Mouse (Mus musculus) ES-E14 (cell line): ENCODE measurements at regions not wholly inside any gene's neighbourhood (a gene's known extent, or its start where the extent isn't known, plus 50 kb on each side); places are given as distances from the start of the nearest gene placed in this dataset.

Source experiments
- CHD2 ChIP-seq: IDR thresholded peaks from 2 replicates; pipeline ENCODE4 v1.6.1; 2014; ENCODE audit warnings: mild to moderate bottlenecking, low read depth, low read length, inconsistent platforms
- HCFC1 ChIP-seq: IDR thresholded peaks from 2 replicates; pipeline ENCODE4 v1.6.1; 2012; ENCODE audit warnings: low read length, inconsistent platforms, borderline replicate concordance; ENCODE audit not compliant: insufficient read depth

DNA sequence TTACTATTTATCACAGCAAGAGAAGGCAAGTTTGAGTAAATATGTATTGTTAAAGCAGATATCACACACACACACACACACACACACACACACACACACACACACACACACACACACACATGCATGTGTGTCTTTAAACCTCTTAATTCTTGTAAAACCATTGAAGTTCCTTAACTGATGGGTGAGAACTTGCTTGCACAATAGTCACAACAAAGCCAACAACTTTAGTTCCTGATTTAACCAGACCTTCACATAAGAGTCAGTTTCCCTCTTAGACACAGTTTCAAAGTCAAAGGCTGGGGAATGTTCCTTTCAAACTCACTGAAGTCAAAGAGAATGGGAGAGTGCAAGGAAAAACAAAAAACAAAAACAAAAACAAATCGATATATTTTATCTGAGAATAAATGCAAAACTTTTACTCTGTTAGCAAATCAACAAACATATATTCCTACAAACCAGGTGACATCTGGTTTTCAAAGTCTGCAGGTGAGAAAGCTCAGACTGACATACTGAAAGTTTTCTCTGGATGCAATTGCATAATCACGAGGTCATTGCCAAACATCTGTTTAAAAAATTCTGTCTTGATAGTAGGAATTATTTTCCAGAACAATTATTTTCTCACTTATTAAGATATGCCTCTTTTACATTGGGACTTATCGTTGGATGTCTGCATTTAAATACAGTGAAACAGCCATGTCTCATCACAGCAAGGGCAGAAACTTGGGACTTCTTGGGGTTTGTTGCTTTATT is 162.6 kb upstream of the Gm5148 start:
- no peak for TF ChIP-seq HCFC1
- no peak for TF ChIP-seq CHD2
